Mouse (Mus musculus) frontal cortex, adult 2 months (tissue): ENCODE measurements around the gene Map3k14. TPM values are rescaled to one million over a fixed set of nuclear protein-coding genes. Genes with fewer than 3 reads are reported as not detected.

Experiments used
- DNase-seq, 2 experiments: peaks; one replicate each; pipeline ENCODE4 v3.0.0; 2022; ENCODE audit warnings: low spot score in 1 of 2; ENCODE audit errors: extremely low spot score in 1 of 2
- polyA plus RNA-seq: library from polyadenylated mRNA; depleted of rRNA; stranded (reverse); fragments of >200 nt; gene quantifications from 2 replicates; pipeline ENCODE4 v1.2.3, GENCODE M21; 2012

Map3k14 gene
- polyA plus RNA-seq, 1 experiment, result 3.8 TPM

DNA sequence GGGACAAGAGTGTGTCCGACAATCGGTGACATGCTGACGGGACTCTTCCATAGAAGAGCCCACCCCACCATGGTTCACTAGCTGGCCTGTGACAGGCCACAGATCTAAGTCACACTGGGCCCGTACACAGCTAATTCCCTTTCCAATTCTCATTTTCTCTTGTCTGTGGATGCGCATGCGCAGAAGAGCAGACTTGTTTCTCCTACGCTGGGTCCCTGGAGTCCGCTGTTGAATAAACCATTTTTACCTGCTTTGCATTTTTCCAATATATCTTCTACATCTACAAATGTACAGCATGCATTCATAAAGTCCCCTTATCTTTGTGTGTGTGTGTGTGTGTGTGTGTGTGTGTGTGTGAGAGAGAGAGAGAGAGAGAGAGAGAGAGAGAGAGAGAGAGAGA lies 9.2 kb upstream of the Map3k14 start:
- no peak for DNase-seq

DNA sequence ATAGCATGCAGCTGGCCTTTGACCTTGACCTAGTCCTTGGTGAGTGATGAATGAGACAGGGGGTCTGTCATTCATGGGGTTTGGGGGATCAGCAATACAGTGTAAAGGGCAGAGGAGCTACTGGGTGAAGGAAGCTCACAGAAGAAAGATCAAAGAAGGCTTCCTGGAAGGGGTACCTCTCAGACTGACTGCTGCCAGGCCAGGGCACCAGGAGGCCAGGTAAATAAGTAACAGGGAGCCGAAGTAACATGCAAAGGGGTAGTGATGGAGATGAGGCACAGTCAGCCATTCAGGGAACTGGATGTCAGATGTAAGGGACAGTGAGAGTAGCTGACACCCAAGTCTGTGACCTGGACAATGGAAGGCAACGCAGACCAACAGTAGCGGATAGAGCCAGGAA lies 5.6 kb upstream of the Map3k14 start:
- no peak for DNase-seq

DNA sequence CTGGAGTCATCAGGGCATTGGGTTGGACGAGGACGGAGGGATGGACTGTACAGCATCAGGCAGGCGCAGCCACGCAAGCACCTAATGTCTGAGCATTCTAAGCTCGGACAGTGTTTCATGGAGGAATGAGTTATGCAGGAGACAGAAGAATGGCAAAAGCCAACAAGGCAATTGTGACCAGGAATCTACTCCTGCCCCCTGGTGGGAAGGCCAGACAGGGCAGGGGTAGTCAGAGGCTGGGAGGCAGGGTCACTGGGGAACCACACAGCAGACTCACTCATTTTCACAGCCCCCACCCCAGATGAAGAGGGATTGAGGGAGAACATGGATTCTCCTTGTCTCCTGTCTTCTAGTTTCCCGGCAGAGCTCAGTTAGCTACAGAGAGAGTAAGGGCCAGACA lies 4.7 kb upstream of the Map3k14 start:
- no peak for DNase-seq

DNA sequence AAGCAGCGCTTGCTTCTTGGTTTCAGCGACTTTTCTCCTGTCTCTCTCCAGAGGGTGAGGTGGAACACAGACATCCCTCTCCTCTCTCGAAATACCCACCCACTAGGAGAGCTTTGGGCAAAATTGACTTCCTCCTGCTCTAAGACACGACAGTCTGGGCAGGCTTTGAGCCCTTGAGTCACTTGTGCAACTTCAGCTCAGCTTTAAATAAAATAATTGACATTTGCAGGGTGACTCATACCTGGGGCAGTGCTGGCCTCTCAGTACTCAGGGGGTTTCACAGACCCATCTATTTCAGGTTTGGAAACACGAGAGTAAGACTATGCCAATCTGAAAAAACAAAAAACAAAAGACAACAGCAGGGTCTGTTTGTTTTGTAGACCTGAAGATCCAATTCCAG lies 2.2 kb upstream of the Map3k14 start:
- DNase-seq, result no peak

DNA sequence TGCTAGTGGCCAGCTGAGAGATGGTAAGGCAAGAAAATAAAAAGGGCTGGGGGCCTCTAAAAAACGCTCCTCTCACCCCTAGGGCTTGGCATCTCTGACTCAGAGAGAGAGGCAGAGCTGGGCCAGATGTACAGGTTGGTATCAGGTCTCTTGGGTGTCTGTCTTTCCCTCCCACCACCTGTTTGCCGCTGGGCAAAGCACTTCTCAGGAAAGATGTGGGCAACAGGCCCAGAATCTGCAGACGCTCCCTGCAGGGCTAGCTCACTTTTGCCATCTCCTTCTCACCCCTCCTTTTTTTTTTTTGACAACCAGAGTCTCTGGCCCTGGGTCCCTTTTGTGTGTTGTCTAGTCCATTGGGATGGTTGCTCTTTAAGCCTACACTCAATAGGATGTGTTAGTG lies 1.6 kb upstream of the Map3k14 start:
- no peak for DNase-seq

DNA sequence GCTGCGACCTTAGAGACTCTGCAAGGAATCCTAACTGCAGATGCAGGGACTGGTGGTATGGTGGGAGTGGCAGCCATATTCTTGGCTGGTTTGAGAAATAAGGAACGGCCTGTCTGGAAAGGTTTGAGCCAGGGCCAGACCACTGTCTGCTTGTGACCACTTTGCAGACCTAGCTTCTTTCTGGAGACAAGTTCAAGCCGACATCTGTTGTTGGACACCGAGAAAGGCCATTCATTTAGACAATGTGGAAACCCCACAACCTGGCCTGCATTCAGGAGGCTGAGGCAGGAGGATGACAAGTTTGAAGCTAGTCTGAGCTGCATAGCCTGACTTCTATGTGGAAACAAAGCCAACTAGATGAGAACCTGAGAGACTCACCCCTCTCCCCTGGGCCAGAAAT lies 1.1 kb upstream of the Map3k14 start:
- no peak for DNase-seq

DNA sequence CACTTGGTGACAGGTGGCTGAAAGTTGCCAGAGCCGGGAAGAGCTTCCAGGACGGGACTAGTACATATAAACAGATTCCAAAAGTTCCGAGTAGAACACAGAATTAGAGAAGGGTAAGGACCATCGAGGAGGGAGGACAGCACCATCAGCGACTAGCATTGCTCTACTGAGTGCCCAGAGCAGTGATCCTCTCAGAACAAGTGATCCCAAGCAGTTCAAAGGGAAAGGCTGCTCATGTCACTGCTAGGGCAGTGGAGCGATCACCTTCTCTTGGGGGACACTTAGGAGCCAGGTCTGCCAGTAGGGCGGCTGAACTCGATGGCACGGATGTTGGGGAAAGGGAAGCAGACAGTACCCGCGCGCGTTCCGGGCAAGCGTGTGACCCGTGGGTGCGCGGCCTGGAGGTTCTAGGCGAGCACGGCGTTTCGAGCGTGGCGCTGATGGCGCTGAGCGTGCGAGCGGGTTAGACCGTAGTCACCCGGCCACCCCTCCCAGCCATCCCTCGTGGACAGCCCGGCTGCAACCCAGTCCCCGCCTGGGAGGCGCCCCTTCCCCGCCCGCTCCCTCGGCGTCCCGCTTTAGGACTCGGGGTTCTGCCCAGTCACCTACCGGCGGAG lies 435 bp downstream of the Map3k14 start:
- DNase-seq, result no peak

DNA sequence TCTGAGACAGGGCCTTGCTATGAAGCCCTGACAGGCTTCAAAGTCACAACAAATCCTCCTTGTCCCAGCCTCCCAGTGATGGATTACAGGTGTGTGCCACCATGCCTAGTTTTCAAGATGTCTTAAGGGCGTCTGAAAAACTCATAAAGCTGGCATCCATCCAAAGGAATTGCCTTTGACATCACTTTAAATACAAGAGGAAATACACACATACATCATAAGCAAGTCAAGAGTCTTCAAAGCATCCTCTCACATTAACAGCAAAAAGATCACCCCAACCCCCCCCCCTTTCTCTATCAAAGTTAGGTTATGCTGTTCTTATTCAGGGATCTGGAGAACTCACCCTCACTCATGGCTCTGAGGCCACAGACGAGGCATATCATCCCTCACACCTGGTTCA lies 1.4 kb downstream of the Map3k14 start:
- no peak for DNase-seq

DNA sequence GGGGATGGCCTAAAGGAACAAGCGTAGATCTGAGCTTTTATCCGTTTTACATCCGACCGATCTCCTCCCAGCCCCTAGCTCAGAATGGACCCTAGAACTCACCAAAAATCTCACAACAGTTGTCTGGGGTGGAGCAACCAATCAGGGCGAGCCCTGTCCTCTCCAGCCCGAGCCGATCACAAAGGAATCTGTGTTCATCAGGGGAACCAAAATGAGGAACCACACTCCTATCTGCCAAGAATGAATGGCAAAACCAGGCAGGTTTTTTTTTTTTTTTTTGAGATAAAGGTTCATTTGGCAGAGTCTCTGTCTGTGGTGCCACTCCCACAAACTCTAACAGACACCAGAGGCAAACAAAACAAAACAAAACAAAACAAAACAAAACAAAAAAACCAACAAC lies 2.1 kb downstream of the Map3k14 start:
- no peak for DNase-seq

DNA sequence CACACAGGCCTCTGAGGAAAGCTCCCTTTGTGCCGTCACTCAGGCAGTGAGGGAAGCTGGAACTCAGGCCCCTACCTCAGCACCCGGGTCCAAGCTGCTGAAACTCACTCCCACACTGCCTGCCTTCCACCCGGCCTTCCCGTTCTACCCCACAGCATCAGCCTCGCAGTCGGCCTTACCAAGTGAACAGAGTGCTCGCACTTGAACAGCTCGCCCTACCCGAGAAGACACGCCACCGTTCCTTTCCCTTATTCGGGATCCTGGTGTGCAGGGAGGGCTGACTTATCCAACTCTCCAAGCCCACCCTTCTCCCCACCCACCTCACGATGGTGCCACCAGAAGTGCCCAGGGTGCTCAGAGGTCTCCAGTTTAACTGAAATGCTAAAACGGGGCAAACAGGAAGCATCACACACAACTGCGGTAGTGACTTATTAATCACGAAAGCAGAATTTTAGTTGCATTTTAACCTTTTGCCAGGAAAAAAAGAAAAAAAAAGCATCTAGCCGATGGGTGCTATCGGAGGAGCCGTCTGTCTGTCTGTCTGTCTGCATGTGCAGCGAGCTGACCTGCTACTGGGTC lies 2.8 kb downstream of the Map3k14 start:
- no peak for DNase-seq

DNA sequence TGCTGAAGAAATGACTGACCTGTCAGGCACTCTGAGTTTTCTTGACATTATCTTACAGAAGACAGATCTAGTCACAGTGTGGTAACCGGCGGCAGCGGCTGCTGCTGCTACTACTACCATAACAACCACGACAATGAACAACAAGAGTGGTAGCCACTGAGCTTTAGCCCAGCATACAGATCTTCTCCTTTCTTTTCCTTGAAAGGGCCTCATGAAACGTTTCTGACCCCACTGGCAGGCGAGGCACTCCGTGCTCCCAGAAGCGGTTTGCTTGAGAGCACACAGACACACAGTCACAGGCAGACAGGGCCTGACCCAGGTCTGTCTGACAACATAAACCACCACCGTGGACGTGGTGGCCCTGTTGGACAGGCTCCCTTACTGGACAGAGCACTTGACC lies 3.7 kb downstream of the Map3k14 start:
- no peak for DNase-seq

DNA sequence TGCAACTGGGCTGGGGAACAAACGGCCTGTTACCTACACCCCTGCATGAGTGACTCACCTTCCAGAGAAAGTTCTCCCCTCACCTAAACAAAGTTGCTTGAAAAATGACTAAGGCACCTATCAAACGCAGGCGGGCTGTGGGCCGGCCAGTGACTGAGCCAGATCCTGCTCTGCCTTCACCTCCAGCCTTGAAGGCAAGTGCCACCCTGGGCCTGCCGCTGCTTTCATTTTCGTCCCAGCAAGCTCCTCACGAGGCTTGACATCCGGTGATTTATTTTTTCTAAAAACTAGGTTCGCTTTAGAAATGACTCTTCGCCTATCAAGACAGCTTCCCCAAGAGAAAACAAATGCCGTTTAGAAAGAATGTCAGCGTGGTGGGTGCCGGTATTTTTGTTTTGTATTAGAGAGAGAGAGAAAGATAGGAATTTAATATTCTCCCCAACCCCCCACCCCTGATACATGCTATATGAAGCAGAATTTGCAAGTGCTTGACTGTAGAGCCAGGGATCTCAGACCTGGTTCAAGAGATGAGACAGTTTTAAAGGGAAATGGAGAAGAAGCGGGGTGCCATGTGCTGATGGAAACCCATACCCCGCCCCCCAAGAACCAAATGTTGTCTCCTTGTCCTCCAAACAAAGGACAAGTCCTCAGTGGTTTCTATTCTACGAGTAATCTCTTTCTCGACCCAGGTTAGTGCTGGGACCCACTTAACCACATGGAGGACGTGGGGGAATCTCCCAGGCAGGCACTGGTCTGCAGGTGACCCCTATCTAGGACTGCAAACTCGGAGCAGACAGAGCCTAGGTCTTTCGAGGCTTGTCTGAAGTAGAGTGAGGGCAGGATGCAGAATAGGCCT lies 4.6 kb downstream of the Map3k14 start:
- no peak for DNase-seq

DNA sequence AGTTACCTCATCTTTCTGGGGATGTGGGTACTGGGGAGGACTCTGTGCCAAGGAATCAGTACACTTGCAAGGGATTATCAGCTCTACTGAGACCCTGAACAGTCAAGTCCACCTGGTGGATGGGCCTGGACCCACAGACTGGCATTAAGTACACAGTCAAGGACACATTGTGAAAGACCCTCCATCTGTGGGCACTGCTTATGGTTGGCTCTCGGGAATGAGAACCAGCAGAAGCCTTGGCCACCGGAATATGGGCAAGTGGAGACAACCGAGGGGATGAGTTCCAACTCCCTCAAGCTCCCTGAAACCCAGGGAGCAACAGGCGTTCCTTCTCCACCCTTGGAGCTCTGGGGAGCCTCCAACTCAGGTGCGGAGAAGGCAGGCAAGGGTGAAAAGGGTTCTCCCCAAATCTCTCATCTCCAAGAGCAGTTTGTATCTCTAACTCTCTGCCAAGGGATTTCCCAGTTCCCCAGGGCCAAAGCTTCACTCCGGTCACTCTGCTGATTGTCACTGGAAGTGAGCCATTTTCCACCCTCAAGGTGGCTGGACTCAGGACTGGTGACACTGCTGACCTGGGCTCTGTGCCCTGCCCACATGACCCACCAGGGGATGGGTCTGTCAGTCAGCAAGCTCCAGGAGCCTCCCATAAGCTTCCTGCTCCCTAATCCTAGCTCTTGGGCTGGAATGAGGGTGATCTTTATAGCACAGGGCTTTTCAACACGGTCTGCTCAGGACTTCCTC lies 5.4 kb downstream of the Map3k14 start:
- DNase-seq, result no peak

DNA sequence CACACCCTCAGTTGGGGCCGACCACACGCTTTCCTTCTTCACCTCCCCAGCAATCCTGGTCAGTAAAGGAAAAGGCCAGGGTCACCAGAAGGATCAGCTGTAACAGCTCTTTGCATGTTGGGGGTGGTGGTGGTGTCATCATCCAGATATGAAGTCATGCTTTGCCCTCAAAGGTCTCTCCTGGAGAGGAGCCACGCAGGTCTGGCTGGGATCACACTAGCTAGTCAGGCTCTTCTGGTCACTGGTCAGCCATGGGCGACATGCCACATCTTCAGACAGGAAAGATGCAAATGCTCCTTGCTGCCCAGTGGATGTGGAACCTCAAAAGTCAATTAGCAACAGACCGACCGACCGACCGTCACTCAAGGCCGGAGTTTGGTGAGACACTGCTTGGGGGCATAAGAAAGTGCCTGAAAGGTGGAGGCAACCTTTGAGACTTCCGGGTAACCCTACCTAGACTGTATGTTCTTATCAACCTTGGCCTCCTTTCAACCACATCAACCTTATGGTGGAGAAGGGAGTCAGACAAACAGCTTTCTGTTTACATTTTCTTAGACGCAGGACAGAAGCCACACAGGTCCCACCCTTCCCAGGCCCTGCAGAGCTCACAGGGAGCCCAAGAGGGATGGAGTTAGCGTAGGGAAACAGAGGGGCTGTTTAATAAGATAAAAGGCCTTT lies 6.6 kb downstream of the Map3k14 start:
- no peak for DNase-seq

DNA sequence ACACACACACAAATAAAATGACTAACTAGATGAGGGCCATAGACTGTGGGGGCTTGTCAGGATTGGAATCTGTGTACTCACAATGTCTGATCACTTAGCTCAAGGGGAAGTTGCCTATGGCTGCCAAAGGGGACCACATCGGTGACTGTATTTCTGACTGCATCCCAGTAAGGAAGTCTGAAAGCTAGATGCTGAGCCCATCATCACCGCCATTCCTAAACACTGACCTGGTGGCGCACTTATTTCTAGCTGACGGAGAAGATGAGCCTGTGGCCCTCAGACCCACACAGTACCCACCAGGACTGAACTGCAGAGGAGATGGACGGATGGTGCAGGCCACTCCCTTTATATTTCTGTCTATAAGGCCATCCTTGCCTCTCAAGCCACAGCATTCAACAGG lies 7.2 kb downstream of the Map3k14 start:
- DNase-seq, result no peak

DNA sequence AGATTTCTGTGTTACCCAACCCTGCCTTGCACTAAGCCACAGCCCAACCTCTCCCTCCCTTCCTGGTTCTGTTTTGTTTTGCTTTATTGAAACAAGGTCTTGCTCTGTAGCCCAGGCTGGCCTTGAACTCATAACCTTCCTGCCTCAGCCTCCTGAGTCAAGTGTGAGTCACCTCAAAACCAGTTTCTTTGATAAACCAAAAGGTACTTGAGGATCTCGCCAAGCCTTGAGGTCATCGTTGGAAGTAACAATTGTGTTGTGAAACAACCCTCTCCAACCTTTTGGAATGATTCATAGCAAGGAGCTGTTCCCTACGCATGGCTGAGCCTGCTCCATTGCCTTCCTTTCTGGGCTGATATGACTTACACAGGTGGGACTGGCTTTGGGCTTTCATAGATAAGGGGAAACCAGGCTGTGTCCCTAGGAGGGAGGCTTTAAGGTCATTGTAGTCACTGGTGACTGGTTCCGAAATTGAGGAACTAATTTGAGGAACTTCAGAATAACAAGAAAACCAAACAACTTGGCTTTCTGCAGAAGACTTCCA lies 9.3 kb downstream of the Map3k14 start:
- no peak for DNase-seq

DNA sequence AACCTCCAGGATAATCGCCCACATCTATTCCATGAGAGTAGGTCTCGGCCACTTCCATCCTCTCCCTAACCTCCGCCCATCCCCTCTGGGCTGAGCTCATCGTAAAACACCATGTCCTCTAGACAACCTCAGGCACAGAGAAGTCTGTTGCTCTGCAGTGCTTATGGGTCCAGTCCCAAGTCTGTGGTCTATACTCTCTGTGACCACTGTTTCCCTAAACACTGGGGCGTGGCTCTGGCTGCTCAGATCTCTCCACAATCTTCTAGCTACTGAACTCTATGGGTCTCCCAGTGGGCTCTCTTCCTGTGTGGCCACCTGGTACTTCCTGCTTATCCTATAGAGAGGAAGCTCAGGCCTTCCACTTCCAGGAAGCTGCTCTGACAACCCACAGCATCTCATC lies 13.7 kb downstream of the Map3k14 start:
- DNase-seq, result no peak

DNA sequence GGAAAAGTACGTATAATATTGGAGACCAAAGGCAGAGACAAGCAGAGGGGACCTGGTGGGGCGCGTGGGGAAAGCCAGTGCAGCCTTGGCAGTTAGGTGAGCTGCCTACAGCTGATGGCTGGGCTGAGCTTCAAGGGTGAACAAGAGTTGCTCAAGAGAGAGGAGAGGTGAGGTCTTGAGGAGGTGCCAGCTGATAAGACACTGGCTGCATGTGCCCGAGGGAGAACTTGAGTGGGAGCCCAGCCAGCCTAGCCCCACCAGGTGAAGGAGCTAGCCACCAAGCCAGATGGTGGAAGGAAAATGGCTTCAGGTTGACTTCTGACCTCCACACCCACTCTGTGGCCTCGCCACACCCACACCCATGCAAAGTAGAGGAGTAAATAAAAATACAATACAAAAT lies 14.9 kb downstream of the Map3k14 start:
- no peak for DNase-seq

DNA sequence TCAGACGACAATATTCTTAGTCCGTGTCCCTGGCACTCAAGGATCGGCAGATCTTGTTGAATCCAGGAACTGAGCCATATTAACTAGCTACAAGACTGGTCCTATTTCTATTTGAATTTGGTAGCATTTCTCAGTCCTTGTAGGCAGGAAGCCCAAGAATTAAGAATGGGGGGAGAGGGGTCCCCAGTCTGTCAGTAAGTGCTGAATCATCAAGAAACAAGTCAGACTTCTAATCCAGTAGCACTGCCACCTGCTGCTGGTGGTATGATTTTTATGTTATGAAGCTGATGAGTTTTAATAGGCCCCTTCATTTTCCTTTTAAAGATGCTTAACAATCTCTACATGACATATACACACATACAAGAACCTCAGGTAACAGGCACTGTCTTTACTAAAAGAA lies 16.9 kb downstream of the Map3k14 start:
- no peak for DNase-seq

DNA sequence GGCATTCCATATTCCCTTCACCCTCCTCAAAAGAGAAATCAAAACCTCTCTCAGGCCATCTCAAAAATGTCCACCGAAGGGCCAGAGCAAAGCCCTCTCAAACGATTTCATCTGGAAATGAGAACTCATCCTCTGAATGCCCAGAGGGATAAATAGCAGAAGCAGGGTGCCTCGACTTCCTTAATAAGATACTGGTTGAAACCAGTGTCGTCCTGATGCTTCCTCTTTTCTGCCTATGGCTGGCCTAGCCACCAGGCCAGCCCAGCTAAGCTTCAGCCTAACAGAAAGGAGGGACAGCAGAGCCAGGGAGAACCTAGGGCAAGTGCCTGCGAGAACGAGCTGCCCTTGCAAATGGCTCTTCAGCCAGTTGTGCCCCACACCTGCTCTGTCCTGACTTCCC lies 17.8 kb downstream of the Map3k14 start:
- DNase-seq, result no peak

DNA sequence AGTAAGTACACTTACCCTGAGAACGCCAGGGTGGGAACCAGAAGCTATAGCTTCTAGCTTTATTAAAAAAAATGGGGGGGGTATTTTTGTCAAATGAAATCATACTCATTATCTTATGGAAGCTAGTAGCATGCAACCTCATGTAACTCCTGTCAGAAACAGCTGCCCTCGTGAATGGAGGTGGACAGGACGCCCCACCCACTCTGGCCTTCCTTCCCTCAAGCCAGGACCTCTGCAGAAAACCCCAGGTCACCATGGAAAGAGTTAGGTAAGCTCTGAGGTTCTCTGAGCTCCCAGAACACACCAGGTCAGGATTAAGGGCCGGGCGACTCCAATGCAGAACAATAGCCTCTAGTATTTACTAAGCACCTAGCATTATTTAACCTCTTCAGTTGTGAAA lies 18.4 kb downstream of the Map3k14 start:
- DNase-seq, result no peak
